Mouse (Mus musculus): ENCODE measurements around the gene 4930404N11Rik.

DNA sequence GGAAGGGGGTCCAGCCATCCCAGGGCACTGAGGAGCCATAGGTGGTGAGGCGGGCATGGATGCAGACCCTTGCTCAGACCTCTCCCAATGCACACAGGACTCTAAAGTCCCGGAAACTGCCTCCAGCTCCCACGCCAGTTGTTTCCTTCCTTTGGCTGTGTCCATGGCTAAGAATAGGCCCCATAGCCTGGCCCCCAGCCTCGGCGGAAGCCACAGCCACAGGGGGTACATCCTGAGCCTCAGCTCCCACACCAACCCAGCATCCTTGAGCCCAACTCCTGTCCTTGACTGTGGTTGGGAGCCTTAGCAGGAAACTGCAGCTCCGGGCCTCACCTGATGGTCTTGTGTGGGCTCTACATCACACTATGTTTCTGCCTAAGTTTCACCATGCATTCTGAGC lies 38.8 kb downstream of the 4930404N11Rik start:
- no peak for TF ChIP-seq POLR2A (IDR thresholded peaks at IDR 0.05; ENCODE audit: low read depth, low read length)
- TF ChIP-seq CTCF (IDR thresholded peaks at IDR 0.05; ENCODE audit: borderline replicate concordance, insufficient read depth, low read length): no peak

Data from embryonic fibroblast, embryonic 13.5 days (primary cell).